Mouse (Mus musculus): ENCODE results near the gene Csrnp1. TPM values are rescaled to one million over a fixed set of nuclear protein-coding genes. Genes with fewer than 3 reads are reported as not detected.

Csrnp1 gene
- total and polyA plus RNA-seq, 3 experiments = 17.3 to 44.1 (median 26.5) TPM

DNA sequence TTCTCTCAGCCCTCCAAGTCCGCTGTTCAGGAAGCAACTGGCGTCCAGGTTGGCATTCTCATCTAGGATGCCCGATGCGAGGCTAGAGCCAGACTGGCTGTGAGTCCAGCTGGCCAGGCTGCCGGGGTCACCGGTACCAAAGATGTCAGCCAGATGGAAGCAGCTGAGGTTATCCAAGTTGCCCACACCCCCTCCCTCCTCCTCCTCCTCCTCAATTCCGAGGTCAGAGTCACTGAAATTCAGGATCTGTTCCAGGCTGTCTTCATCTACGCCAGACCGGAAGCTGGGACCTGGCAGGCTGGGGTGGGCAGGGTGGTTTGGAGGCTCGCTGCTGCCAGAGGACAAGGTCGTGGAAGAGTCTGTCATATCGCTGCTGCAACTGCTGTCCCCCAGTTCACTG, 11.9 kb downstream of the Csrnp1 start:
- Histone ChIP-seq H3K36me3 (replicated peaks) (peaks cover 62% of the 10 kb centered on the region), H3K27me3 (ENCODE audit: insufficient read depth, low read length) (peaks cover 2% of the 10 kb centered on the region; the same call in 1 of the 2 replicates), H3K4me1 (ENCODE audit: insufficient read depth, low read depth, low read length) (peaks cover 26% of the 10 kb centered on the region), H3K4me3 (ENCODE audit: low read depth, low read length) (no peak overlapping the region), H3K9me3 (replicated peaks) (peaks cover 4% of the 10 kb centered on the region; the same call in 1 of the 2 replicates)
- ATAC-seq (ENCODE audit: extremely low read depth, insufficient number of reproducible peaks, low FRiP score, poor library complexity, severe bottlenecking) = no peak
- no peak for DNase-seq (ENCODE audit: low spot score)
- TF ChIP-seq CTCF (IDR thresholded peaks at IDR 0.05; ENCODE audit: low read depth, low read length) (no peak), POLR2AphosphoS5 (IDR thresholded peaks at IDR 0.05; ENCODE audit: insufficient replicate concordance, low read depth, low read length) (no peak), TAL1 (conservative IDR thresholded peaks at IDR 0.05; ENCODE audit: low read depth, low read length) (no peak), GATA2 (IDR thresholded peaks at IDR 0.05; ENCODE audit: borderline replicate concordance, low read depth, low read length) (no peak), GATA1 (IDR thresholded peaks at IDR 0.05; ENCODE audit: borderline replicate concordance, low read length) (no peak)

DNA sequence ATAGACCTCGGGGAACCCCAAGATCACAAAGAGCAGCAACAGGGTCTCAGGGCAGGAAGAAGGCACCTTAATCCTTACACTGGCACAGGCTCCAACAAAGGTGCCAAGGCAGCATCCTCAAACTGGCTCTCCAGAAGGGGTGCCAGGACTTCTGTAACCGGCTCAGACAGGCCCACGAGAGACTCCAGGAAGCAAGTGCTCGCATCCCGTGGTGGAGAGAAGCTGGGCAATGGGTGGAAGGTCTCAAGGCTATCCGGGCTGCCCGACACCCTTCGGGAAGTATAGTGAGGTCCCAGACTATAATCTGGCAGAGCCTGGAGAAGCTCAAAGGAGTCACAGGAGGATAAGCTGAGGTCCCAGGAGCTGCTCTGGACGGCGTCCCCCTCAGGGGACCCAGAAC, 12.3 kb downstream of the Csrnp1 start:
- no peak for DNase-seq (ENCODE audit: low spot score)
- H3K36me3 ChIP-seq (replicated peaks) = peaks cover 62% of the 10 kb centered on the region
- H3K9me3 ChIP-seq (replicated peaks) = peaks cover 4% of the 10 kb centered on the region; the same call in 1 of the 2 replicates
- peaks cover 2% of the 10 kb centered on the region; the same call in 1 of the 2 replicates for H3K27me3 ChIP-seq (ENCODE audit: insufficient read depth, low read length)
- ATAC-seq (ENCODE audit: extremely low read depth, insufficient number of reproducible peaks, low FRiP score, poor library complexity, severe bottlenecking) = no peak
- H3K4me1 ChIP-seq (ENCODE audit: insufficient read depth, low read depth, low read length) = peaks cover 21% of the 10 kb centered on the region
- no peak overlapping the region for H3K4me3 ChIP-seq (ENCODE audit: low read depth, low read length)
- TF ChIP-seq POLR2AphosphoS5 (IDR thresholded peaks at IDR 0.05; ENCODE audit: insufficient replicate concordance, low read depth, low read length) (no peak), CTCF (IDR thresholded peaks at IDR 0.05; ENCODE audit: low read depth, low read length) (no peak), GATA2 (IDR thresholded peaks at IDR 0.05; ENCODE audit: borderline replicate concordance, low read depth, low read length) (no peak), TAL1 (conservative IDR thresholded peaks at IDR 0.05; ENCODE audit: low read depth, low read length) (no peak), GATA1 (IDR thresholded peaks at IDR 0.05; ENCODE audit: borderline replicate concordance, low read length) (no peak)

DNA sequence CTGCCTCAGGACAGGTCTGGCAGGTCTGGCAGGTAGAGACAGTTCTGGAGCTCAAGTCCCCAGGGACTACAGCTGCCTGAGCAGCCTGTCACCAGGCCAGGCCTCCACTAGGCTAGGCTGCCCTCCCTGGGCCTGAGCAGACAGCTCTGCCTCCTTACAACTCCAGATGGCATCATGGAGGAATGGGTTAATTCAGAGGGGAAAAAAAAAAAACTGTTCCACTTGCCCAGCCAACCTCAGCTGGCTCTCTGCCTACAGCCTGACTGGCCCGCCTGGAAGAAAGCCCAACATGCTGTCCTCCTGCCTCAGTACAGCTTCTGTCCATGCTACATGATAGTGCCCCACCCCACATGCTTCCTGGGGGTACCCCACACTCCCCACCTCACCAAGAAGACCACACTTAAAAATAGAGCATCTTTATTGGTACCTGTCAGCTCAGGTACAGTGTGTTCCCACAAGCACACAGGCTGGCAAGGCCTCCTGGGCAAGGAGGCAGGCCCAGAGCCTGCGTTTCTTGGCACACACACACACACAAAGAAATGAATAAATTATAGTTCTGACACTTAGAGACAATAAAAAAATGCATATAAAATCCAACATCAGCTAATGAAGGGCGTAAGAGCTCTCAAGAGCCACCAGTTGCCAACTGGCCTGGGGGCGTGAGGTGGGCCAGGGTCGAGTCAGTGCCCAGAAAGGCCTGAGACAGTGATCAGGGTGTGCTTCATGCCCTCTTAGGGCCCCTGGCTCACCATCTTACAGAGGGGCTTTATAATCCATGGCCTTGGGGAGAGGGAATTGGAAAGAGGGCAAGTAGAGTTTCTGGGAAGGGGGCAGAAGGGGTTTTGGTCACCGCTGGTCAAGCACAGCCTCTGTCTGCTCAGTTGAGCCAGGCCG, 13.4 kb downstream of the Csrnp1 start:
- ATAC-seq (ENCODE audit: extremely low read depth, insufficient number of reproducible peaks, low FRiP score, poor library complexity, severe bottlenecking) = no peak
- Histone ChIP-seq H3K4me3 (ENCODE audit: low read depth, low read length) (no peak overlapping the region), H3K36me3 (replicated peaks) (peaks cover 62% of the 10 kb centered on the region), H3K4me1 (ENCODE audit: insufficient read depth, low read depth, low read length) (peaks cover 12% of the 10 kb centered on the region), H3K9me3 (replicated peaks) (peaks cover 4% of the 10 kb centered on the region; the same call in 1 of the 2 replicates), H3K27me3 (ENCODE audit: insufficient read depth, low read length) (peaks cover 7% of the 10 kb centered on the region; the same call in 1 of the 2 replicates)
- no peak for TF ChIP-seq TAL1 (conservative IDR thresholded peaks at IDR 0.05; ENCODE audit: low read depth, low read length)
- TF ChIP-seq POLR2AphosphoS5 (IDR thresholded peaks at IDR 0.05; ENCODE audit: insufficient replicate concordance, low read depth, low read length) = no peak
- no peak for TF ChIP-seq CTCF (IDR thresholded peaks at IDR 0.05; ENCODE audit: low read depth, low read length)
- TF ChIP-seq GATA2 (IDR thresholded peaks at IDR 0.05; ENCODE audit: borderline replicate concordance, low read depth, low read length) = no peak
- TF ChIP-seq GATA1 (IDR thresholded peaks at IDR 0.05; ENCODE audit: borderline replicate concordance, low read length) = no peak
- no peak for DNase-seq (ENCODE audit: low spot score)

DNA sequence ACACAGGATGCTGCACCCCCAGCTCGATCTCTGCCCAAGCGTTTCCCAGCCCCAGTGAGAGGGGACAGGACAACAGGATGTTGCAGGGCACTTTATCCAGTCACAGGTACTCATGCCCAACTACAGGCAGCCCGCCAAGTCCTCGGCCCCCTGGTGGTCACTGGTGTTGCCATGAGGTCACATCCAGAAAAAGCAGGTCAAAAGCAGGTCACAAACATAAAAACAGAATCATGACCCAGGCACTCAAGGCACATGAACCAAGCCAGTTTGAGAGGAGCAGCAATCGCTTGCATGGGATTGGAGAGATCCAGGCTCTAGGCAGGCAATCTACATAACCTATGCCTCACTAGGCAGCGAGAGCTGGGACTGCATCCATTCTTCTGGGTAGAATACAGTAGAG, 14.2 kb downstream of the Csrnp1 start:
- TF ChIP-seq TAL1 (conservative IDR thresholded peaks at IDR 0.05; ENCODE audit: low read depth, low read length) (no peak), CTCF (IDR thresholded peaks at IDR 0.05; ENCODE audit: low read depth, low read length) (peak; percentile 42)
- DNase-seq (ENCODE audit: low spot score) (no peak), ATAC-seq (ENCODE audit: extremely low read depth, insufficient number of reproducible peaks, low FRiP score, poor library complexity, severe bottlenecking) (peak; percentile 43; the same call in 1 of the 2 replicates)
- H3K27me3 ChIP-seq (ENCODE audit: insufficient read depth, low read length) = peaks cover 7% of the 10 kb centered on the region; the same call in 1 of the 2 replicates
- no peak overlapping the region for H3K4me3 ChIP-seq (ENCODE audit: low read depth, low read length)
- peaks cover 11% of the 10 kb centered on the region for H3K4me1 ChIP-seq (ENCODE audit: insufficient read depth, low read depth, low read length)
- H3K36me3 ChIP-seq (replicated peaks) = peaks cover 60% of the 10 kb centered on the region
- peaks cover 4% of the 10 kb centered on the region; the same call in 1 of the 2 replicates for H3K9me3 ChIP-seq (replicated peaks)

DNA sequence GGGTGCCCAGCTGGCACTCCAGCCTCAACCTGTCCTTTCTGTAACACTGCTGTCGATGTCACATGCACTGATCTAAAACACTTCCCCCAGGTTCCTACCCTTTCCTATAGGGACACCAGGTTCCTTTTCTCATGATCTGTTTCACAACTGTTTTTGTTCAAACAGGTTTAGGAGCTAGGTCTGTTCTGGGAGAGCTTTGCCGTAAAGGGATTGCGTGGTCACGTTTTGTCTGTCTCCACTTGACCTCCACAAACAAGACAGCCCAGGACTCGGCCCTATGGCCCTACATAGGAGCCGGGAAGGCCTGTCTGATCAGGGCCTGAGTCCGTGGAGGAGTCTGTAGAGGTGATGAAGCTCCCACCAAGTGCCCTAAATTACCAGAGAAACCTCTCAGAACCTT, 14.6 kb downstream of the Csrnp1 start:
- H3K36me3 ChIP-seq (replicated peaks) = peaks cover 56% of the 10 kb centered on the region
- no peak overlapping the region for H3K4me3 ChIP-seq (ENCODE audit: low read depth, low read length)
- DNase-seq (ENCODE audit: low spot score) (no peak), ATAC-seq (ENCODE audit: extremely low read depth, insufficient number of reproducible peaks, low FRiP score, poor library complexity, severe bottlenecking) (no peak)
- H3K4me1 ChIP-seq (ENCODE audit: insufficient read depth, low read depth, low read length) = peaks cover 9% of the 10 kb centered on the region; the same call in 1 of the 2 replicates
- peaks cover 7% of the 10 kb centered on the region; the same call in 1 of the 2 replicates for H3K27me3 ChIP-seq (ENCODE audit: insufficient read depth, low read length)
- no peak for TF ChIP-seq GATA1 (IDR thresholded peaks at IDR 0.05; ENCODE audit: borderline replicate concordance, low read length)
- TF ChIP-seq CTCF (IDR thresholded peaks at IDR 0.05; ENCODE audit: low read depth, low read length) = no peak
- TF ChIP-seq GATA2 (IDR thresholded peaks at IDR 0.05; ENCODE audit: borderline replicate concordance, low read depth, low read length) = no peak
- TF ChIP-seq POLR2AphosphoS5 (IDR thresholded peaks at IDR 0.05; ENCODE audit: insufficient replicate concordance, low read depth, low read length) = no peak
- TF ChIP-seq TAL1 (conservative IDR thresholded peaks at IDR 0.05; ENCODE audit: low read depth, low read length) = no peak
- H3K9me3 ChIP-seq (replicated peaks) = peaks cover 4% of the 10 kb centered on the region; the same call in 1 of the 2 replicates

DNA sequence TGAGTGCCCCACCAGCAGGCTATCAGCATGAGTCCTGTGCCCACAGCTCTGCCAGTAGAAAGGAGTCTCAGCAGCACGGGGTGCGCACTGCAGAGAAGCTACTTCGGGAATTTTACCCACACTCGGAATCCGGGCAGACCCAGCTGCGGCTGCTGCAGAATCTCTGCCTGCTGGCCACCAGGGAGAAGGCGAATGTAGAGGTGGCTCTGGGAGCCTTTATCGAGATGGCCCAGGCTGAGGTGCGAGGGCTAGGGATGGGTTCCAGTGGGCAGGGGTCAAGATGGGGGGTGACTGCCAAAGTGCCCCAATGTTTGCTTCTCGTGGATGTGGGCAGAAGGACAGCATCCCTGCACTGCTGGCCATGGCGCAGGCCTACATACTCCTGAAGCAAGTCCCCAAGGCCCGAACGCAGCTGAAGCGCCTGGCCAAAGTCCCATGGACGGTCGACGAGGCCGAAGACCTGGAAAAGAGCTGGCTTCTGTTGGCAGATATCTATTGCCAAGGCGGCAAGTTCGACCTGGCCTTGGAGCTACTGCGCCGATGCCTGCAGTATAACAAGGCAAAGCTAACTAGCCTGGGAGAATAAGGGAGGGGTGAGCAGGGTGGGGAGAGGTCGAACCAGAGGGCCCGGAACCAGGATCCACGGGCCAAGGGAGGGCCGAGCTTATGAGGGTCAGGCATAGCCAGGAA, 18.1 kb downstream of the Csrnp1 start:
- DNase-seq (ENCODE audit: low spot score) = no peak
- no peak for ATAC-seq (ENCODE audit: extremely low read depth, insufficient number of reproducible peaks, low FRiP score, poor library complexity, severe bottlenecking)
- H3K36me3 ChIP-seq (replicated peaks) = peaks cover 22% of the 10 kb centered on the region
- H3K4me1 ChIP-seq (ENCODE audit: insufficient read depth, low read depth, low read length) = peaks cover 24% of the 10 kb centered on the region
- TF ChIP-seq GATA1 (IDR thresholded peaks at IDR 0.05; ENCODE audit: borderline replicate concordance, low read length) (no peak), TAL1 (conservative IDR thresholded peaks at IDR 0.05; ENCODE audit: low read depth, low read length) (no peak), CTCF (IDR thresholded peaks at IDR 0.05; ENCODE audit: low read depth, low read length) (no peak), GATA2 (IDR thresholded peaks at IDR 0.05; ENCODE audit: borderline replicate concordance, low read depth, low read length) (no peak), POLR2AphosphoS5 (IDR thresholded peaks at IDR 0.05; ENCODE audit: insufficient replicate concordance, low read depth, low read length) (no peak)
- no peaks in the 10 kb centered on the region for H3K9me3 ChIP-seq (replicated peaks)
- peaks cover 23% of the 10 kb centered on the region for H3K27me3 ChIP-seq (ENCODE audit: insufficient read depth, low read length)
- no peak overlapping the region for H3K4me3 ChIP-seq (ENCODE audit: low read depth, low read length)
